Mouse (Mus musculus) myocyte (in vitro differentiated cells): ENCODE data around the gene Il1rl2.

ENCODE experiments used
- CEBPB ChIP-seq: IDR thresholded peaks from 2 replicates; pipeline ENCODE4 v1.6.1; 2011; ENCODE audit warnings: mild to moderate bottlenecking, moderate library complexity; ENCODE audit not compliant: poor library complexity, insufficient read depth, severe bottlenecking
- E2F4 ChIP-seq: IDR thresholded peaks from one replicate; pipeline ENCODE4 v1.6.1; 2011; ENCODE audit warnings: mild to moderate bottlenecking, control low read depth, moderate library complexity; ENCODE audit not compliant: insufficient read depth
- MAX ChIP-seq: IDR thresholded peaks from one replicate; pipeline ENCODE4 v1.6.1; 2011; ENCODE audit warnings: low read depth, mild to moderate bottlenecking, control low read depth
- MYOD1 ChIP-seq, 3 experiments: IDR thresholded peaks; one replicate each; pipeline ENCODE4 v1.6.1; 2011; ENCODE audit warnings: control low read depth in 2 of 3, low read depth in 2 of 3, mild to moderate bottlenecking in 2 of 3, moderate library complexity in 1 of 3; ENCODE audit not compliant: insufficient read length in 2 of 3, control insufficient read depth in 1 of 3
- MYOG ChIP-seq, 3 experiments: IDR thresholded peaks; one replicate each; pipeline ENCODE4 v1.6.1; 2011; ENCODE audit warnings: control low read depth in 2 of 3, low read depth in 2 of 3, mild to moderate bottlenecking in 2 of 3; ENCODE audit not compliant: insufficient read length in 2 of 3, control insufficient read depth in 1 of 3, insufficient read depth in 1 of 3
- POLR2A ChIP-seq: IDR thresholded peaks from one replicate; pipeline ENCODE4 v1.6.1; 2011; ENCODE audit warnings: low read depth, mild to moderate bottlenecking, control low read depth, moderate library complexity; ENCODE audit not compliant: insufficient read length
- POLR2AphosphoS2 ChIP-seq: IDR thresholded peaks from one replicate; pipeline ENCODE4 v1.6.1; 2011; ENCODE audit warnings: low read depth, control low read depth; ENCODE audit not compliant: insufficient read length
- REST ChIP-seq: IDR thresholded peaks from one replicate; pipeline ENCODE4 v1.6.1; 2011; ENCODE audit warnings: mild to moderate bottlenecking, control low read depth, moderate library complexity; ENCODE audit not compliant: insufficient read depth, insufficient read length
- SRF ChIP-seq: IDR thresholded peaks from one replicate; pipeline ENCODE4 v1.6.1; 2011; ENCODE audit warnings: low read depth; ENCODE audit not compliant: control insufficient read depth, insufficient read length
- TCF12 ChIP-seq: IDR thresholded peaks from one replicate; pipeline ENCODE4 v1.6.1; 2011; ENCODE audit warnings: mild to moderate bottlenecking, control low read depth; ENCODE audit not compliant: poor library complexity, insufficient read depth, severe bottlenecking
- TCF3 ChIP-seq: IDR thresholded peaks from one replicate; pipeline ENCODE4 v1.6.1; 2011; ENCODE audit warnings: low read depth, control low read depth; ENCODE audit not compliant: insufficient read length
- USF1 ChIP-seq: IDR thresholded peaks from one replicate; pipeline ENCODE4 v1.6.1; 2011; ENCODE audit warnings: low read depth, mild to moderate bottlenecking, control low read depth, moderate library complexity

- TF ChIP-seq MYOD1 (IDR thresholded peaks at IDR 0.05; ENCODE audit: control insufficient read depth in 1 of 3, insufficient read length in 2 of 3, low read depth in 2 of 3) (no peak), E2F4 (no peak), USF1 (no peak), POLR2A (no peak), MAX (no peak), REST (no peak), SRF (no peak), CEBPB (no peak), POLR2AphosphoS2 (no peak), TCF12 (no peak), TCF3 (no peak), MYOG (IDR thresholded peaks at IDR 0.05; ENCODE audit: control insufficient read depth in 1 of 3, insufficient read depth in 1 of 3, insufficient read length in 2 of 3, low read depth in 2 of 3) (no peak)
These were observed 5.1 kb downstream of the Il1rl2 start for GRCm38 (mm10) chr1:40329526-40329925.
